Mouse (Mus musculus) CD4-positive, CD25-positive, alpha-beta regulatory T cell, adult 4 months (primary cell): Measurements from ENCODE around the gene Gm20388. TPM values are rescaled to one million over a fixed set of nuclear protein-coding genes. Genes with fewer than 3 reads are reported as not detected.
A peak's percentile ranks its signal among the peaks of the same experiment; 100 is the strongest.
"Not testable (repeated sequence)": the region's sequence is repeated elsewhere in the genome, so short reads cannot be mapped to it uniquely, and the experiment has no call there.

ENCODE experiments used
- ATAC-seq: one replicate; pipeline ENCODE4 v1.8.0; 2017
- polyA plus RNA-seq, 2 experiments: library from polyadenylated mRNA; unstranded; fragments of 100-300 nt; shearing (Covaris generic); gene quantifications; one replicate each; pipeline ENCODE4 v1.2.1; 2017

Gene Gm20388
- polyA plus RNA-seq, 2 experiments from 2014 or later: 10.7 to 12.8 TPM

GRCm38 (mm10) chr8:123623523-123623922, 3712.9 kb downstream of the Gm20388 start:
- ATAC-seq: not testable (repeated sequence)

DNA sequence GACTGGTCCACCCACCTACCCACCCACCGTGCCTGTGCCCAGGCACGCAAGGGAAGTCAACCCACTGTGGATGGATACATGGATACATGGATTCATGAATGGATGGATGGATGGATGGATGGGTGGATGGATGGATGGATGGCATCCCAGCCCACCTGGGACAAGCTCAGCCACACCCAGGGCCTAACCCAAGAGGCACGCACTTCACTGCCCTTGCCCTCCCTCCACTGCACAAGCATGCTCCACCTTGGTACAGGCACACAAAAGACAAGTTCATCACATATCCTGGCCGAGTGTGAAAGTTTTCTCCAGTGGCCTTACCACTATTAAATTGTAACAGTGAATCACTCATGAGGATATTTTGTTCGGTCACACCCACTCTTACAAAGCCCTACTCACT, 3713.6 kb downstream of the Gm20388 start:
- no peak for ATAC-seq

DNA sequence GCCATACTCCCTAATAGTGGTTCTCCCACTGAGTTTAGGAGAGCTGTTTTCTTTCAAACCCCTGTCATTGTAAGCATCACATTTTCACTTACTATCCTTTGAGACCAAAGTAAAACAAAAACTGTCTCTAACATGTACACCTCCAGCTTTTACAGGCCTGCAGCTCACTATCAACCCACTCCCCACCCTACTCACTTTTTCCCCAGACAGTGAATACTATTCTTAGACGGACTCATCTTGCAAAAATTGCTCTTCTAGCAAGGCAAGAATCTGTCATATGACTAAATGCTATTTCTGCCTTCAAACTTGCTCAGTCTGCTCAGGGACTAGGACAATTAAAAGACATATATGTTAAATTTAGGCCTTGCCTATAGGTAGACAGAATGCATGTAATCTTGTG, 3714.1 kb downstream of the Gm20388 start:
- no peak for ATAC-seq

DNA sequence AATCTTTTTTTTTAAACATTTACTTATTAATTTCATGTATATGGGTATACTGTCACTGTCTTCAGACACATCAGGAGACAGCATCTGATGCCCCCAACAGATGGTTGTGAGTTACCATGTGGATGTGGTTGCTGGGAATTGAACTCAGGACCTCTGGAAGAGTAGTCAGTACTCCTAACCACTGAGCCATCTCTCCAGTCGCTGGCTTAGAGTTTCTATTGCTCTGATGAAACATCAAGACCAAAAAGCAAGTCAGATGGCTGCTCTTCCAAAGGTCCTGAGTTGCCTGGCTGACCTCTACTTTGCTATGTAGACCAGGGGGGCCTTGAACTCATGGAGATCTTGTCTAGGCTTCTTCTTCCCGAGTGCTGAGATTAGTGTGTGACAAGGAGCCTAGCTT, 3715.1 kb downstream of the Gm20388 start:
- ATAC-seq: no peak

- ATAC-seq: no peak
Measured at GRCm38 (mm10) chr8:123627410-123628147, 3716.9 kb downstream of the Gm20388 start.

DNA sequence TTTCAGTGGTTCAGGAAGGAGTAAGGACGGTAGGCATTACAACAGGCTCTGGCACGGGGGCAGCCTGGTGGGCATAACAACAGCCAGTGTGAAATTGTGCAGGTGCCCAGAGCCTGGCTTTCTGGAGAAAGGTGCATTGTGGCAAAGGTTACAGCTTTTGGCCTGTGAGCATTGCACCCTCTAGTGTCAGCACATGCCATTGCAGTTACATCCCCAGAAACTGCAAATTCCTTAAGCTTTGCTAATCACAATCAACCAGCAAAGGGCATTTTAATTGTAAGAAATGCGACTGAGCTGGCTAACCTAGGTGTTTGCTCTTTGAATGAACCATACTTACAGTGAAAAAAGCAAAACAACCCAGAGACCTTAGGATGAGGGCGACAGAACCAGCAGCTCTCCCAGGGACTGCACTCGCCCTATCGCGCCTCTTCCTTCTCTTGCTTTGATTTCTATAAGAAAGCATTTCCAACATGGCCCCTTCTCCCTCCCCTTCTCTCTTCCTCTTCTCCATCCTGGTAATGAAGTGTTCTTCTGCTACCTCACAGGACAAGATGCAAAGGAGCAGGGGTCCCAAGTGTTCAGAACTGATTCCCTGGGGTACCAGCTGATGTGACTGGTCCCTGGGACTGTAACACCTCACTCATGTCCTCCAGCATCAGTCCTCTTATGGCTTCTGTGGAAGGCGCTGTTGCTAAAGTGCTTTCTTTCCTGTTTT, 3717.8 kb downstream of the Gm20388 start:
- peak; percentile 62 for ATAC-seq

GRCm38 (mm10) chr8:123628968-123629755, 3718.5 kb downstream of the Gm20388 start:
- ATAC-seq: peak; percentile 49

GRCm38 (mm10) chr8:123630058-123630457, 3719.4 kb downstream of the Gm20388 start:
- no peak for ATAC-seq

DNA sequence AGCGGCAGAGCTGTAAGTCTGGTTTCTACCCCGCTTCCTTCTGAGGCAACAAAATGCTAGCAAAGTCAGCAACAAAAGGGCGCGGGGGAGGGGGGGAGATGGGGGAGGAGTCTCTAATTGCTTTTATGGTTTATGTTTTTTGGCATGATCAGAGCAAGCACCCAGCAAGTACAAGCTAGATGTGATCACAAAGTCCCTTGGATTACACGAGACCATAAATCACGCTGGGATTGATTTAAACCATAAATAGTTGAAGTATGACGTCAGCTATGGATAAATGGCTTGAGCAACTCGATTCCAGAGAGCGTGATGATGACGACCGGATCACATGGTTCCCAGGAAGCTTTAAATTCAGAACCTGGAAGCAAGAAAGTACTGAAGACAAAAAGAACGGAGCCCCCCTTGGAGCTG, 3720.2 kb downstream of the Gm20388 start:
- no peak for ATAC-seq

DNA sequence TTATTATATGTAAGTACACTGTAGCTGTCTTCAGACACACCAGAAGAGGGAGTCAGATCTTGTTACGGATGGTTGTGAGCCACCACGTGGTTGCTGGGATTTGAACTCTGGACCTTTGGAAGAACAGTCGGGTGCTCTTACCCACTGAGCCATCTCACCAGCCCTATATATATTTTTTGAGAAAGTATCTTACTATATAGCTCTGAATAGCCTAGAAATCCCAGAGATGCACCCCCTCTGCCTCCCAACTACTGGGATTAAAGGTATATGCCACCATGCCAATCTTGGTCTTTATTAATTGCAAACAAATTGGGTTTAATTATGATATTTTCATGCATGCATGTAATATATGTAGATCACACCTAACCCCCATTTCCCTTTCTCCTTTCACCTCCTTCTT, 3721.1 kb downstream of the Gm20388 start:
- not testable (repeated sequence) for ATAC-seq

- no peak for ATAC-seq
Measured at GRCm38 (mm10) chr8:123632257-123632656, 3721.6 kb downstream of the Gm20388 start.

DNA sequence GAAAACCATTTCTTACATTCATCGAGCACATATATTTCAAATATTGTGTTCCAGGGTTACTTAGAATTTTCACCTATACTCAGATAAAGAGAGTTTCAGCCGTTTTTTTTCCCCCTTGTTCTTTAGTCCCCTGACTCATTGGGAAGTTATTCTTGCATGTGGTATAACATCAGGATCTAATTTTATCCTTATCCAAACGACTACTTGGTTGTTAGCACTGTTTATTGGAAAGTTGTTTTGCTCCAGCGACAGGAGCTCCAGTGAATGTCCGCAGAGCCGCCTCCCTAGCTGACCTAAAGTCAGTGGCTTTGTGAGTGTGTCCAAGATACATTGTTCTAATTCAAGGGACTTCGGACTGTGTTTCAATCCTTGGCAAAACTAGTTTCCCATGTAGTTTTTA, 3723.2 kb downstream of the Gm20388 start:
- ATAC-seq: no peak

- no peak for ATAC-seq
Measured at GRCm38 (mm10) chr8:123634395-123635131, 3723.9 kb downstream of the Gm20388 start.

DNA sequence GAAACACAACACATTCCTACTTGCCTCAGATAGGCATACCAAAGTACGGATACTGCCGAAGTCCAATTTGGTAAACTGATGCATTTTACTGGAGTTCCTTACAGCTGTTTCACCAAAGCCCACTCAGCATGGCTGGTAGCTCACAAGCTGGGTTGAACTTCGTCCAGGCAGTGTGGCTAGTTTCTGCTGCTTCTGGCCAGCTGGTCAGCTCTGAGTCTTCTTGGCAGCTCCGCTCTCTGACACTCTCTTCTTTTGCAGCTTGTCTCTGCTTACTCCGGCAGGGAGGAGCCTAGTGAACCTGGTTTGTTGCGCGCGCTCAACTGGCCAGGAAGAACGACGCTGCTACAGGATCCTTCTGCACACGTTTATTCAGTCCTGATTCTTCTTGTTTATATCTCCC, 3725.0 kb downstream of the Gm20388 start:
- no peak for ATAC-seq

GRCm38 (mm10) chr8:123643330-123644051, 3732.8 kb downstream of the Gm20388 start:
- ATAC-seq: no peak

DNA sequence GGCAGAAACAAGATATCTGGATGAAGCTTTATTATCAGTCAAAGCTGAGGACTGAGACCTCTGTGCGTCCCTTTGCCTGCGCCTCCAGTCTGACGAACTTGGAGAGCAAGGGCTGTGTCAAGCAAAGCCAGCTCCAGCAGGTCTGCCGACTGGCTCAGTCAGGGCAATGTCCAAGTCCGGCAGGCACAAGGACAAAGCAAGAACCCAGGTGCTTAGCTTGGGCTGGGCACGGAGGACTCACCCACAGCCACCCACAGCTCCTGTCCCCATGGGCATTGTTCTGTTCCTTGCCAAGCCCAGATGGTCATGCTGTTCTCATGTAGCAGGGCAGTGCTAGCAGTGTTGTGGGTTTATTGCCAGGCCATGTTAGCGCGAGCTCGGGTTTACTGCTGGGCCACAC, 3734.6 kb downstream of the Gm20388 start:
- no peak for ATAC-seq

GRCm38 (mm10) chr8:123648245-123649170, 3737.9 kb downstream of the Gm20388 start:
- no peak for ATAC-seq

DNA sequence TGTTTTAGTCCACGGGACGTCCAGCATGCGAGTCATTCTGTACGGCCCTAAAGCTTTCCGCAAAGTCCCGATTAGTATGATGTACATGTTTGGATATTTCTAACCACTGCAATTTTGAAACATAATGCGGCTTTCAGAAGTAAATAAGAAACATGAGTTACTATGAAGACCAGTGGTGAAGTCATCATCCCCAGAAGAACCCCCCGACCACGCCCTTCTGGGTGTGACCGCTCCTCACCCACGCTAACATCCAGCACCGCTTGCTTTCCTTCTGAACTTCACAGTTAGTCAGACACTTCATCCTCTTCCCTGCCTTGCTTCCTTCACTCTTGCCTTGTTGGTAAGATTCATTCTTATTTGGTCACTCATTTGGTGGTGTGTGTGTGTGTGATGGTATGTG, 3738.8 kb downstream of the Gm20388 start:
- no peak for ATAC-seq

- no peak for ATAC-seq
Measured at GRCm38 (mm10) chr8:123651390-123652098, 3740.9 kb downstream of the Gm20388 start.

DNA sequence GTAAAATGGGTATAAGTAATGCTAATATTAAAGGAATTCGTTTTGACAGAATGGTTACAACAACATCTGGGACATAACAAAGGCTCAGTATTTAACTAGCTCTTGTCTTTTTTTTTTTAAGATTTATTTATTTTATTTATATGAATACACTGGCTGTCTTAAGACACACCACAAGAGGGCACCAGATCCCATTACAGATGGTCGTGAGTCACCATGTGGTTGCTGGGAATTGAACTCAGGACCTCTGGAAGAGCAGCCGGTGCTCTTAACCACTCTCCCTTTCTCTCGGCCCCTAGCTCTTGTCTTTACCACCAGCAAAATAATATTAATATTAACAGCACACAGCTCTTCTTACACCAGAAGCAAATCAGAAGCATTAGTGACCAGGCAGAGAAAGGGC, 3742.0 kb downstream of the Gm20388 start:
- ATAC-seq: no peak
